Mouse (Mus musculus) olfactory bulb, adult 2 months (tissue): ENCODE measurements around the gene Tmem208. TPM values are rescaled to one million over a fixed set of nuclear protein-coding genes. Genes with fewer than 3 reads are reported as not detected.

ENCODE experiments used
- H3K27ac ChIP-seq: fragments of 200-500 bp; 2 replicates; pipeline ENCODE4 v1.5.1; 2012; ENCODE audit warnings: low read depth, low read length; ENCODE audit not compliant: insufficient read depth
- H3K4me1 ChIP-seq: fragments of 200-500 bp; 2 replicates; pipeline ENCODE4 v1.6.1; 2012; ENCODE audit warnings: low read length; ENCODE audit not compliant: control insufficient read depth, insufficient read depth
- H3K4me3 ChIP-seq: fragments of 200-500 bp; 2 replicates; pipeline ENCODE4 v1.5.1; 2012; ENCODE audit warnings: mild to moderate bottlenecking, low read depth, low read length, moderate library complexity; ENCODE audit not compliant: insufficient read depth
- CTCF ChIP-seq: fragments of 200-500 bp; IDR thresholded peaks from 2 replicates; pipeline ENCODE4 v1.5.1; 2012; ENCODE audit warnings: low read depth, mild to moderate bottlenecking, low read length, moderate library complexity; ENCODE audit not compliant: insufficient read depth
- POLR2A ChIP-seq: fragments of 200-500 bp; IDR thresholded peaks from 2 replicates; pipeline ENCODE4 v1.6.1; 2012; ENCODE audit warnings: mild to moderate bottlenecking, low read depth, low read length, moderate library complexity; ENCODE audit not compliant: insufficient read depth
- WGBS: fragments of 180-500 bp; shearing (Covaris S2); methylation state at CpG from one replicate; pipeline ENCODE4 v1.1.7; 2018; 5-methylcytosine and 5-hydroxymethylcytosine counted together
- polyA plus RNA-seq: library from polyadenylated mRNA; stranded (reverse); fragments of >200 nt; gene quantifications from 2 replicates; pipeline ENCODE4 v1.2.4, GENCODE M21; 2012; ENCODE audit warnings: low replicate concordance; ENCODE audit not compliant: missing spikeins, insufficient read depth, insufficient read length

Tmem208 gene
- polyA plus RNA-seq, 1 experiment = not detected

DNA sequence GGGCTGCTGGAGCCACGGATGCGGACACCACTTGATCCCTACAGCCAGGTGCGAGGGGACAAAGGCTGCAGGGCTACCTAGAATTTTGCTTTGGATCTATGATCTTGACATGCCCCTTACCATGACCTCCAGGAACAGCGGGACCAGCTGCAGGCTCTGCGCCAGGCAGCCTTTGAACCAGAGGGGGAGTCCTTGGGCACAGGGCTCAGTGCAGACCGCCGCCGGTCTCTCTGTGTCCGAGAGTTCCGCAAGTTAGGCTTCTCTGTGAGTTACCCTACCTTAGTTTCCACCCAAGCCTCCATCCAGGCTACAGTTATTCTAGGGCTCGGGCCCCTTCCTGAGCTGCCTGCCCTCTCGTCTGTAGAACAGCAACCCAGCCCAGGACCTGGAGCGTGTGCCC lies 18.5 kb upstream of the Tmem208 start:
- Histone ChIP-seq H3K4me1 (peaks cover 27% of the 10 kb centered on the region), H3K27ac (no peak overlapping the region), H3K4me3 (no peak overlapping the region)
- WGBS = 95% methylated on average over 13 of the region's 13 CpGs
- TF ChIP-seq POLR2A (no peak), CTCF (no peak)

DNA sequence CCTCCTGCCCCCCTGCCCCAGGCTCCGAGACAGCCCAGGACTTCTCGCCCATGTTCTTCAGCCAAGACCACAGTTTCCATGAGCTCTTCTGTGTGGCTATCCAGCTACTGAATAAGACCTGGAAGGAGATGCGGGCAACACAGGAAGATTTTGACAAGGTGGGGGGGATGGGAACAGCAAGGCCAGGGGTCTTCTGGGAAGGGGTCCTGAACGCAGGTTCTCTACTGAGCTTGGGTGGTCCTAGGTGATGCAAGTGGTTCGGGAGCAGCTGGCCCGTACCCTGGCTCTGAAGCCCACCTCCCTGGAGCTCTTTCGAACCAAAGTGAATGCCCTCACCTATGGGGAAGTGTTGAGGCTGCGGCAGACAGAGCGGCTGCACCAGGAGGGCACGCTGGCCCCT lies 17.7 kb upstream of the Tmem208 start:
- Histone ChIP-seq H3K27ac (no peak overlapping the region), H3K4me3 (no peak overlapping the region), H3K4me1 (peaks cover 26% of the 10 kb centered on the region)
- 94% methylated on average over 10 of the region's 10 CpGs for WGBS
- TF ChIP-seq CTCF (no peak), POLR2A (no peak)

DNA sequence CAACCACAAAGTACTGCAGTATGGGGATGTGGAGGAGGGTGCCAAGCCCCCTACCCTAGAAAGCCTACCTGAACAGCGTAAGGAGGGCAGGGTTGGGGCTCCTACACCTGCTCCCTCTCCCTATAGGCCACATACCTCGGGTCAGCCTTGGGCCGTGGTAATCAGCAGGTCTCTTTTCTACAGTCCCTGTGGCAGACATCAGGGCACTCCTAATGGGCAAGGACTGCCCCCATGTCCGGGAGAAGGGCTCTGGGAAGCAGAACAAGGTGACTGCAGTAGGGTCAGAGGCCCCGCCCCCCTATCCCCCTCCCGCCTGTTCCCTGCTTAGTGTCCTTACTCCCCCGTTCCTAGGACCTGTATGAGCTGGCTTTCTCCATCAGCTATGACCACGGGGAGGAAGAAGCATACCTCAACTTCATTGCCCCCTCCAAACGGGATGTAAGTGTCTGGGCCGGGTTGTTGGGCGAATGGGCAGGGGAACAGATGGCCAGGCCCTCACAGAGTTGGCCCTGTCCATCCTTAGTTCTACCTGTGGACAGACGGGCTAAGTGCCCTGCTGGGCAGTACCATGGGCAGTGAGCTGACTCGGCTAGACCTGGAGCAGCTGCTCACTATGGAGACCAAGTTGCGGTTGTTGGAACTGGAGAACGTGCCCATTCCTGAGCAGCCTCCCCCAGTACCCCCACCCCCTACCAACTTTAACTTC lies 16.9 kb upstream of the Tmem208 start:
- 81% methylated on average over 15 of the region's 15 CpGs for WGBS
- Histone ChIP-seq H3K4me3 (no peak overlapping the region), H3K4me1 (peaks cover 21% of the 10 kb centered on the region), H3K27ac (no peak overlapping the region)
- TF ChIP-seq CTCF = no peak
- TF ChIP-seq POLR2A = no peak

DNA sequence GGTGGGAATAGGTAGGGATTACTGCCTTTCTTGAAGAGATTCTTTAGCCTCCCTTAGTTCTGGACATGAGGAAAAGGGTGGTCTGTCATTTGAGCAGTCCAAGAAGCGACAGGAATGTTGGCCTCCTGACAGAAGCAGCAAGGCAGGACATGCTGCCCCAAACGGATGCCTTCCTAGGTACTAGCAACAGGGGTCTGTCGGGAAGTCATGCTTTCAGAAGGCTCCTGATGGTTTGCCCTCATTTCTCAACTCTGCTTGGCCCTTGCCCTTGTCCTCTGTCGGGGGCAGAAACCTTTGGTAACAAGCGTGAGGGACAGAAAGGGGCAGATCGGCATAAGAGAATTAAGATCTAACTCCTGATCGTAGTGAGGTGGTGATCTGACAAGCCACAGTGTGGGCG lies 16.0 kb upstream of the Tmem208 start:
- TF ChIP-seq CTCF = no peak
- no peak for TF ChIP-seq POLR2A
- 87% methylated on average over 8 of the region's 8 CpGs for WGBS
- Histone ChIP-seq H3K4me1 (peaks cover 14% of the 10 kb centered on the region), H3K27ac (no peak overlapping the region), H3K4me3 (no peak overlapping the region)

DNA sequence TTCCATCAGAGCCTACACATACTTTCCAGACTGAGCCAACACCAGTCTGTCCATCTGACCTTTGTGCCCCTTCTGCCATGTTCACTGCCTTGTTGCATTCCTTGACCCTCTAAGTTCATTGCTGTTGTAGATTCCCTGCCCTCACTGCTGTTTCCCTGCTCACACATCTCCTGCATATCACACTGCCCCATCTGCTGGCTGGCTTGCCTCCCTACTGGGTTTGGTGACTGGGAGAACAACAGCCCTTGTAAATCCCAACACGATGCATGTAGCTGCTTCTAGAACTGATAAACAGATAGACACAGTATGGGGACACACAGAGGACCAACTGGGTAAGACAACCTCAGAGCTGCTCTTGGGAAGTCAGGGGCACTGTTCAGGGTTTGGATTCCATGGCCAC lies 14.4 kb upstream of the Tmem208 start:
- 26% methylated on average over 1 of the region's 1 CpGs for WGBS
- H3K27ac ChIP-seq = no peak overlapping the region
- TF ChIP-seq CTCF = no peak
- no peak for TF ChIP-seq POLR2A
- no peak overlapping the region for H3K4me3 ChIP-seq
- no peaks in the 10 kb centered on the region for H3K4me1 ChIP-seq

DNA sequence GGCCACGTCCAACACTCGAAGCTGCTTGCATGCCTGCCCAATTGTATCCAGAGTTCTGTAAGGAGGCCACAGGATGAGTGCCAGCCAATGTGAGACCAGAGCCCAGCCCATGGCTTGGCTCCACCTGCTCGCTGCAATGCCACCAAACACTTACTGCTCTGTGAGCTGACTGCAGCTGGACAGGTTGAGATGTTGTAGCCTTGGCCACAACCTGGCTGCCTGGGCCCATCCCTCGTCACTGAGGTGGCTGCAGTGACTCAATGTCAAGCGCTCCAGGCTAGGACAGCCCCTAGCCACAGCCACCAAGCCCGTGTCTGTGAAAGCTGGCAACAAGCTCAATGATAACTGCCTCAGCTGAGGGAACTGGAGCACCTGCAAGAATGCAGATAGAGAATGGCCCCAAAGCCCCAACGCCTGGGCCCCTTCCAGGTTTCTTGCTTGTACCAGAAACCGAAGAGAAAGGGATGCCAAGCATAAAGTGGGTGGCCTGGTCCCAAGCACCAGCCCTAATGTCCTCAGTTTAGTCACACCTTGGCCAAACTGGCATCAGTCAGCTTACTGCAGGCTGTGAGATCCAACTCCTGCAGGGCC lies 13.2 kb upstream of the Tmem208 start:
- no peaks in the 10 kb centered on the region for H3K4me1 ChIP-seq
- WGBS = 89% methylated on average over 8 of the region's 8 CpGs
- no peak overlapping the region for H3K27ac ChIP-seq
- no peak overlapping the region for H3K4me3 ChIP-seq
- TF ChIP-seq POLR2A (no peak), CTCF (no peak)

DNA sequence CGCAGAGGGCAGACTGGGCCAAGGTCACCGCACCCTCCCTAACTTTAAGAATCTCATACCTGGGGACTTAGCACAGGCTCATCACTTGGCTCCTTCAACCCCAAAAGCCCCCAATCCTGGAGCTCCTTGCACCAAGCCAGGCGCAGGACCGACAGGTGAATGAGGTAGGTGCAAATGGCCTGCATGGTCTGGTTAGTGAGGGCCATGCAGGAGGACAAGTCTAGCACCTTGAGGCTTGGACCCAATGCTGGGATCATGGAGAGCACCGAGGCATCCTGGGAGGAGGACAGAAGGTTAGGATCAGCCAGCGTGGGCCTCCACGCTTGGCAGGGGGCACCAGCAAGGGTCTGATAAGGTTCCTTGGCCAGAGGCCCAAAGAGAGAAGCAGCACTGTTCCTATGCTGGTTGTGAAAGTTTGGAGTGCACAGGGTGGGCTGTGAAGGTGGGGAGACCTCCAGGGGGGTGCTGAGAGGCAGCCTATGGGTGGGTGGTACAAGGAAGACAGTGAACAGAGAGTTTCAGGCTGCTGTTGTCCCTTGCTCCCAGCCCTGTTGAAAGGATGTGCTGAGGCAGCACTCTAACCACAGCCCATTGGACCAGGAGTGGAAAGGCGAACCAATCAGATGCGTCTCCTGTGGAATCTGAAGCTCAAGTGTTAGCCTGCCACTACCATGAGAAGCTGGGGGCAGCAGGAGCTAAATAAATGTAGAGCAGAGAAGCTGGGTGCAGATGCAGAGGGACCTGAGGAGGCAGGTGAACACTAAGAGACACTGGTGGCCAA lies 12.3 kb upstream of the Tmem208 start:
- Histone ChIP-seq H3K27ac (no peak overlapping the region), H3K4me1 (peaks cover 4% of the 10 kb centered on the region; the same call in 1 of the 2 replicates), H3K4me3 (no peak overlapping the region)
- TF ChIP-seq POLR2A = no peak
- 84% methylated on average over 9 of the region's 9 CpGs for WGBS

DNA sequence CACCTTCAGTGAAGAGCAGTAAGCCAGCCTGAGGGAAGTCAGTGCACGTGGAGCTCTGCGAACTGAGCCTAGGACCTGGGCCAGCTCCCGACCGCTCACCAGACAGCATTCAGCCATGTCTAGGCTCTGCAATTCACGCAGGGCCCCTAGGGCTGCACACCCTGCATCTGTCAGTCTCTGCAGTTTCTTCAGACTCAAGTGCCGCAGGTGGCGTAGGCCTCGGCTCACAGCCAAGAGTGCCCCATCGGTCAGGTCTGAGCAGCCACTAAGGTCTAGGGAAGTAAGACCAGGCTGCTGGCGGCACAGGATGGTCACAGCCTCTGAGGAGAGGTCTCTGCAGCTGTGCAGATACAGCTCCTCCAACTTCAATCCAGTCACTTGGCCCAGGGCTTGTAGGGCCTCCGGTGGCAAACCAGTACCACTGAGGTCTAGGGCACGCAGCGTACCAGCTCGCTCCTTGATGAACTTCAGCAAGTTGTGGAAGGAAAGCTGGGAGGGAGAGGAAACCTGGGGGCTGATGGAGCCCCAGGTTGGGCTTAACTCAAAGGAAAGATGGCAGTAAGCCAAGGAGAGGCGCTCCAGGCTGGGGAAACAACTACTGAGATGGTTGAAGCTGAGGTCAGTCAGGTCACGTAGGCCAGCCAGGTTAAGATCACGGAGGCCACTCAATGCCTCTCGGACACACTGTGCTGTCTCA lies 10.9 kb upstream of the Tmem208 start:
- no peak overlapping the region for H3K4me3 ChIP-seq
- WGBS = 89% methylated on average over 18 of the region's 18 CpGs
- TF ChIP-seq CTCF = no peak
- TF ChIP-seq POLR2A = no peak
- H3K4me1 ChIP-seq = peaks cover 4% of the 10 kb centered on the region; the same call in 1 of the 2 replicates
- H3K27ac ChIP-seq = no peak overlapping the region

DNA sequence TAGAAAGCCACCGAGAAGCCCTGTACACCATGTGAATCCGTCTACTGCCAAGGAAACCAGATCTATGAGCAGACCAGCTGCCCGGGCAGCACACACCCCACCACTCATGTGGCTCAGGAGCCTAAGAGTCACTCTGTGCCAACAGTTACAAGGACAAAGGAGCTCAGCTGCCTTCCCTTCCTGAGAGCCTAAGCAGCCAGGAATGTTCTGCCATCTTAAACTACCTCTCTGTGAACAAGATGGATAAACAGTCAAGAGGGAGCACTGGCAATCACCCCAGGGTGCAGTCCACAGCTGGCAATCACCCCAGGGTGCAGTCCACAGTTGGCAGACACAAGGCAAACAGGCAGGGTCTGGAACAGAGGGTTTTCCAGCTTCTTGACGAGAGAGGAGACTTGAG lies 8.2 kb upstream of the Tmem208 start:
- peaks cover 4% of the 10 kb centered on the region; the same call in 1 of the 2 replicates for H3K4me1 ChIP-seq
- WGBS = 48% methylated on average over 4 of the region's 4 CpGs
- TF ChIP-seq CTCF = no peak

More for the DNA sequence above, 8.2 kb upstream of the Tmem208 start:
- H3K27ac ChIP-seq = no peak overlapping the region
- H3K4me3 ChIP-seq = no peak overlapping the region
